Mouse (Mus musculus): ENCODE measurements around the gene Lrit3.

DNA sequence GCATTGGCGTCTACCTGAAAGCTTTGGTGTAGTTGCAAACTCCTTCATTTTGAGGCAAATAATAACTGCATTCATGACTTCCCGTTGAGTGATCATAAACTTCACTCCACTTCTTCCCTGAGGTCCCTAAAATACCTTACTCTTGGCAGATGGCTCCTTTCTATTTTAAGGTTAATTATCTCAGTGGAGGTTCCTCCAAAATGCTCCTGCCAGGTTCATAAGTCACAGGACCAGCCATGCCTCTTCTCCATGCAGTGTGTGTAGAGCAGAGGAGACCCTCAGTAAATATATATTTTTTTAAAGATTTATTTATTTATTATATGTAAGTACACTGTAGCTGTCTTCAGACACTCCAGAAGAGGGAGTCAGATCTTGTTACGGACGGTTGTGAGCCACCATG, 37.7 kb downstream of the Lrit3 start:
- TF ChIP-seq CTCF (IDR thresholded peaks at IDR 0.05; ENCODE audit: insufficient read depth, low read depth, low read length) (no peak), POLR2A (IDR thresholded peaks at IDR 0.05; ENCODE audit: insufficient read depth, low read depth, low read length) (no peak)

Measured in olfactory bulb, adult 2 months (tissue).